Mouse (Mus musculus) CD4-positive, CD25-positive, alpha-beta regulatory T cell, adult 4 months (primary cell): ENCODE data around the gene Gm13889. TPM values are rescaled to one million over a fixed set of nuclear protein-coding genes. Genes with fewer than 3 reads are reported as not detected.
A peak's percentile ranks its signal among the peaks of the same experiment; 100 is the strongest.

ENCODE experiments used
- ATAC-seq: one replicate; pipeline ENCODE4 v1.8.0; 2017
- polyA plus RNA-seq, 2 experiments: library from polyadenylated mRNA; unstranded; fragments of 100-300 nt; shearing (Covaris generic); gene quantifications; one replicate each; pipeline ENCODE4 v1.2.1; 2017

Gene Gm13889
- polyA plus RNA-seq, result not detected

DNA sequence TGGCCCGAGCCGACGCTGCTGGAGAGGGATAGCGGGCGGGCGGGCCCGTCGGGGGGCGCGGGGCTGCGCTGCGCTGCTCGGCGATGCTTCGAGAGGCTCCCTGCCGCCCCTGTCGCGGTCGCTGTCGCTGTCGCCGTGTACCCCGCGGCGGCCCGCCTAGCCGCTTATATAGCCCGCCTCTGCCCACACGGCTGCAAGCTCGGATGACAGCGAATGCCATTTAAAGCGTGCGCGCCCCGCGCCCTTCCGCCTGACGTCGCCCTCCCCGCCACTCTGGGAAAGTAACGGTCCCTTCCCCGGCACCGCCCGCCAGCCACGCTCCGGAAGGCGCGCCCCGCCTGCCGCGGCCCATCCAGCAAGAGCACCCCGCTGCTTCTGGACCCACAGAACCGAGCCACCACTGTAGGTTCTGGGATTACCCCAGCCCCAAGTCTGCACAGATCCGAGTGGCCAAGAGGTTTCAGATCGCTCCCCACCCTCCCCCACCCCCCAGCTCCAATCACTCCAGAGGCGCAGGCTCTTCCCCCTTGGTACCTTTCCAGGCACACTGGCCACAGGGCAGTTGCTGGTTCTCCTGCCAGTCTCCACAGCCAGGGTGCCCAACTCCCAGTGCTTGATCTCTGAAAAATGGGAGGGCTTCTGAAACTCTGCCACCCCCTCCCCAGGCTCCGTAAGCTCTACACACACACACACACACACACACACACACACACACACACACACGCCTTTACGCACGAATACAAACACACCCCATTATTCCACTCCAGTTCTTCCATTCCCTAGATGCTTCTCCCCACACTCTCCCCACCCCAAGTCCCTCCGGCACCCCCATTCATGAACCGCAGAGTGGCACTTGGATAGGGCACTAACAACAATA is at the start of gene Gm13889:
Gm13889 (minus strand) TSS at position 294 of the 877 bp plus-strand sequence.
- ATAC-seq, result peak; percentile 41

- ATAC-seq, result peak; percentile 81
Observed at GRCm38 (mm10) chr2:94002331-94002730, 45.3 kb upstream of the Gm13889 start.

DNA sequence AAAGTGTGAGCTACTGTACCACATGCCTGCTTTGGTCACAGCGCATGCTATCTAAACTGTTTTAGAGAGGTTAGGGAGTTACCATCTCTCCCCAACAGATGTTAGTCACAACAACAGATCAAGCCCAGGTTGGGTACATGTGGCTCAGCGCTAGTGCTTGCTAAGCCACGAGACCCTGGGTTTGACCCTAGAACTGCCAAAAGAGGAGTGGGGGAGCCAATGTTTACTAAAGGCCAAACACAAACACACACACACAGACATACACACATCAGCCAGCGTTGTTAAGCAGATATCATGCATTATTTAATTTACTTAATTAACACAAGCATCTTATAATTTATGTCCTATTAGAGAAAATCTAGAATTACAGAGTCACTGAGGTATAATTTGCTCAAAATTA is 44.9 kb upstream of the Gm13889 start:
- no peak for ATAC-seq

DNA sequence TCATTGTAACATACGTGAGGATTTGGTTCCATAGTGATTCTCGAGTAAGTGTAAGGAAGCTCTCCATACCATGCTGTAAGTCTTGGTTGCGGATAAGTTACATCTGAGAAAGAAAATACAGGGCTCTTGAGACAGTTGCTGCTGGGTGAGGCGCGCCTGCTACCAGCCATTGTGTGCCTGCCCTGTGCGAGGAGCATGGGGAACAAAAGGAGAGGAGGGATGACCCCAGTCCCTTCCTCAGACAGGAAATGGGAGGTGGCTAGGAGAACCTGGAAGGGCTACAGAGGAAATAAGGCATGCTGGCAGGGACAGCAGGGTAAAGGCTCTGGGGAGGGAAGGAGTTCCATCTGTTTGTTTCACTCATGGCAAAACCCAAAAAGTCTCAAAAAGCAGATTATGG is 44.4 kb upstream of the Gm13889 start:
- ATAC-seq, result no peak

DNA sequence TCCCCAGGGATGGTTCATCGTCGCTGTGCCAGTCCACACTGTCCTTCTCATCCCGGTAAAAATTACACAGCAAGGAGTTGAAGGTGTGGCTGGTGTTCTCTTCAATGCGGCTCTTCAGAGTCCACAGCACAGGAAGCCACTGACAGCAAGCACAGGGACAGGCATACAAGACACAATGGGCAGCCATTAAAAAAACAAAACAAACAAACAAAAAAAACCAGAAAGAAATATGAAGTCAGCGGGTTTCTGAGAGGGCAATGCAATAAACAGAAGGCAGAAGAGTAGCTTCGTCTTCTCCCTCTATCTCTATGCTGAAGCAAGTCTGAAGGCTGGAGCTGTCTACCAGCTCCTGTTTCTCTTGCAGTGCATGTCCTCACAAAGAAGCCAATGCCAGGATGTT is 39.3 kb upstream of the Gm13889 start, which contains the start of gene Gm27027:
Gm27027 (minus strand) TSS at position 101 of the 400 bp plus-strand sequence.
- ATAC-seq, result no peak

- ATAC-seq, result no peak
Observed at GRCm38 (mm10) chr2:93992810-93993209, 35.8 kb upstream of the Gm13889 start.

GRCm38 (mm10) chr2:93992259-93992658 is 35.3 kb upstream of the Gm13889 start:
- ATAC-seq, result no peak

GRCm38 (mm10) chr2:93991336-93991735 is 34.3 kb upstream of the Gm13889 start:
- no peak for ATAC-seq

GRCm38 (mm10) chr2:93988440-93988839 is 31.4 kb upstream of the Gm13889 start:
- no peak for ATAC-seq

DNA sequence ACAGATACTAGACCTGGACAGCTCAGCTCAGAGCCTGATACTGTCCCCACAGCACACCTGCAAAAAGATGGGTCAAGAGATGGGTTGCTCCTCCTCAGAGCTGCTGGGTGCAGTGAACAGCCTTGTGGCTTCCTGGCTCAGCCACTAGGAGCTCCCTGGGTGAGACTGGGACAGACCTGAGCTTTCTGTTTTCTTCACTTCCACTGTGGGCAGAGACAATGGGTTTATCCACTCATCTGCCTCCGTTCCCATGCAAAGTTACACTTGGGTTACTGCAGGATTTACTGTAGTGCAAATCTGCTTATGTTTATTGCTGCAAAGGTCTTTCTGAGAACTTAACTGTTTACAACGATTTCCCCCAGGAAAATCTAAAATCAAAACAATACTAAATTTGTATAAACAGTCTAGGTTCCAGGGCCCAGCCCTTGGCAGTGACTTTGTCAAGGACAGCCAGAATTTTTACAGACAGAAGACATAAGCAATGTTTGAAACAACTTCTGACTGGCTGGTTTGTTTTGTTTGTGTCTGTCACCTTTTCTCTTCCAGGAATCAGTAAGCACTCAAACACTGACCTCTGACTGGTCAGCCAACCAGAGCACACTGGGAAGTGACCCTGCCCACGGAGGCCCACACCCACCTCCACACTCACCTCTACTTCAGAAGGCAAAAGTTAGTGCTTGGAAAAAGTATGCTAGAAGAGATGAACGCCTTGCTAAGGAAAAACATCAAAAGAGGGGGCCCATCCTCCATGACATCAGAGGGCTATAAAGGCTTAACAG is 25.6 kb upstream of the Gm13889 start:
- ATAC-seq, result no peak

DNA sequence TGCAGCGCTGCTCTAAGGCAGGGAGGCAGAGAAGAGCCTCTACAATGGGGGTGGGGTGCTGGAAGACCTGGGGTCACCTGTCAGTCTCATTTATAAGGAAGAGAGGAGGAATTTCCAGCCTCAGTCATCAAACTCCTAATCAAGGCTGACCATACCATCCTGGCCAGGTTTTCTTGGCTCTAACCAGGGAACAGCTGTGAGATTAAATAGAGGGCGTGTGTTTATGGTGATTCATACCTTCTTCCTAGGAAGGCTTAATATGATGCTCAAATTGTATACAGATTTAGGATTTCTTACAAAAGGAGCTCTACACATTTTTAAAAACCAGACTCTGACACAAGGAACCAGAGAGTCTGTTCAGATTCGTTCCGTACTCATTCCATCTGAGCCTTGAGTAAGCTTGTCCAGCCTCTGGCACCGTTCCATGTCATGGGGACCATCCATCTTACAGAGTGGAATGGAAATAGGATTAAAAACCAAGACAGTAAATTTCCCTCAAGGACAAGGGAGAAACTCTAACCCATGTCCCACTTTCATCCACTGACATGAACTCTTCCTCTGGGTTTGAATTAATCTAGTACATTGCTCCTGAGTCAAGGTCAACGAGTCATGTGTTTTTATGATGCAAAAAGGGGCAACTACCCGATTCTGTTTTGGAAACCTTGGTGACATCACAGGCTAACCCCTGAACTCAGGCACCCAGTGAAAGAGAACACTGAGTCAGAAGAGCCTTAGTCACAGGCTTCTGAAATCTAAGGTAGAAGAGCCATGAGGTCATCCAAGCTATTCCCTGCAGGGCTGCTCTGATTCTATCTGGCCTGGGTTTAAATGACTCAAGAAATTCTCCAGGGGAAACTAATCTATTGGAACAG is 22.5 kb upstream of the Gm13889 start:
- ATAC-seq, result no peak

DNA sequence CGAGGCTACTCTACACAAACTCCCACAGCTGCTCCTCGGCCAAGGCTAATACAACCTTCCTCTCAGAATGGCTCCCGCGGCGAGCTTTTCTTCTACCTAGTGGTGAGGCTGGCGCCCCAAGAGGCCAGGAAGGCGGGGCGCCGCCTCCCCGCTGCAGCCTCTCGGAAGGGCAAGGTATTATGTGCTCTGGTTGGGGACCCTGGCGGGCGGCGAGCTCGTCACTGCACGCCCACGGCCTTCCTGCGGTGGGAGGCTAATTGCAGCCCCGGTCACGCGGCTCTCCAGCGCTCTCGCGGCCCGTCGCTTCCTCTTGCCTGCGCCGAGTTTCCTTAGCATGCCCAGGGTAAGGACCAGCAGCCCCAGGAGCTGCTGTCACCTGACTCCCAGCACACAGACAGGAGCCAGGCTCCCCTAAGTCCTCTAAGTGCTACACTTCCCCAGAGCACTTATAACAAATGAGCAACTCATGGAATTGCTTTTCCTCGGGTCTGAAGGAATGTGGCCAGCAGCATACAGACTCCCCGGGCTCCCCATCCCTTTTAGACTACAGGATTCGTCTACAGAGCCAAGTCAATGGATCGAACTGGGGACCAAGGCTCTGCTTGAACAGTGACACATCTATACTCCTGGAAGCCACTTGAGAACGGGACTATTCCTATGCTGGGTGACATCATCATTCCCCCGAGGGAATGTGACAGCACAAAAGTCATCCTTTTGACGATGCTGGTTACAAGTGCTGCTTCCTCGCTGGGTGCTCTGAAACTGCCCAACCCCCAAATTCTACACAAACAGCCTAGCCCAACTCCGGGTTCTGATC is 19.6 kb upstream of the Gm13889 start:
- ATAC-seq, result peak; percentile 91

DNA sequence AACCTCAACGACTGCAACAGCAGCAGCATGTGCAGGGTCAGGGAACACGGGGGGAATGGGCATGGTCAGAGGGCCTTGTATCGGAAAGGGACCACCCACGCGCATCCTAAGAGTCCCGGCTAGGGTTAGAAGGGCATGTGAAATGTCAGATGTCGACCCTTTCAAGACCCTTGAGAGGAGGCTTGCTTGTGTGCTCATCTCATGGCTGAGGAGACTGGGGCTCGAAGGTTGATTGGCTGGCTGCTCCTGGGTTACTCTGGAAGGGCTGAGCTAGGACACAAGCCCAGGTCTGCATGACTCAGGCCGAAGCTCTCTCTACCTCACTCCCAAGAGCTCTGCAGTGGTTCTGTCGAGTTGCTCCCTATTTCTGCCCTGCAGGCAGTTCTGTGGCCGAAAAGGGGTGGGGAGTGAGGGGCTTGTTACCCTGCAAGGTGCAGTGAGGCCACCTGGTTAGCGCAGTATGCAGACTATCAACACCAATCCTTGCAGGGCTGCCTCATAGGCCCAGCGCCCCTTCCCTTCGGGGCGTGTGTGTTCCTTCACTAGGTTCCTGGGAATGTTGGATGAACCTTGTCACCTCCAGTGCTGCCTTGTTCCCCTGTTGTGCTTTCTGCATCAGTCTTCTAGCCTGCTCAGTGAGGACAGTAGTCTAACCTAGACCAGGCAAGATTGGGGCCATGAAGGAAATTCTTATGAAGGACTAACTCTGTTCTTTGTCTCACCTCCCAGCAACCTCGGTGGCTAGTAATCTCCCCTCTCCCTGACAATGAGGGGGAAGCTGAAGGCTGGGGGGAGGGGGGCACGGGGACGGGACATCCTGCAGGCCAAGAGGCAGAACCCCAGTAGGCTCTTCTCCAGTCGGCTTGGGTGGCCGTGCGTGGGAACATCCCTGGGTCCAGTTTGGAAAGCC is 18.8 kb upstream of the Gm13889 start:
- ATAC-seq, result peak; percentile 22

DNA sequence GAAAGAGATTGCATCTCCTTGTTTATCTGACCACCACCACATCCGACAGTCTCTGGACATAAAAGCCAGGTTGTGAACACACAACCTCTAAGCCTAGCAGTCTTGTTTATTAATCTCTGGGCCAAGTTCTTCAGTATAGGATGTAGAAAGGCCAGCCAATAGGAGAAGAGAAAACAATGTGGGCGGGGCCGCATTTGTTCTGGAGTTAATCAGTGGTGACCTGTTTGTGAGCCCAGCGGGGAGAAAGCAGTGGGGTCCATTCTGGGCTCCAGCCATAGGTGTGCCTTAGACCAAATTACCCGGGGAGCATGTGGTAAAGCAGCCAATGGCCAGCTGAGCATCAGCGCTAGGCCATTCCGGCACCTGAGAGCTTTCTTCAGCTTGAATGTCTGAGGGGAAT is 18.0 kb upstream of the Gm13889 start:
- ATAC-seq, result no peak

DNA sequence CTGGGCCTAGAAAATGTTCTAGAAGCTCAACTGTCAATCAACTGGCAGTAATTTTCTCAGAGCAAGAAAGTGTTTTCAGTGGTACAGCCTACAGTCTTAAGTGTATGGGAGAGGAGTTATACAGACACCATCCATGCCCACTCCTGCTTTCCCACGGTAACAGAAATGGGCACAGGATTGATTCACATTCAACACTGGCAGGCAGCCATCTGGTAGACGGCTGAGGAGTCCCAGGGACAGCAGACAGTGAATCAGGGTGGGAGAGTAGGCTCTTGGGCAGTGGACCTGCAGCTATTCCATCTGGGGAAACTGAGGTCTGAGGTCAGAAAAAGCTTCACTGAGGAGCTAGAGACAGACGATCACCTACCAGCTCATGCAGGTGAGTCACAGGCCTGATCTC is 14.6 kb upstream of the Gm13889 start:
- no peak for ATAC-seq

DNA sequence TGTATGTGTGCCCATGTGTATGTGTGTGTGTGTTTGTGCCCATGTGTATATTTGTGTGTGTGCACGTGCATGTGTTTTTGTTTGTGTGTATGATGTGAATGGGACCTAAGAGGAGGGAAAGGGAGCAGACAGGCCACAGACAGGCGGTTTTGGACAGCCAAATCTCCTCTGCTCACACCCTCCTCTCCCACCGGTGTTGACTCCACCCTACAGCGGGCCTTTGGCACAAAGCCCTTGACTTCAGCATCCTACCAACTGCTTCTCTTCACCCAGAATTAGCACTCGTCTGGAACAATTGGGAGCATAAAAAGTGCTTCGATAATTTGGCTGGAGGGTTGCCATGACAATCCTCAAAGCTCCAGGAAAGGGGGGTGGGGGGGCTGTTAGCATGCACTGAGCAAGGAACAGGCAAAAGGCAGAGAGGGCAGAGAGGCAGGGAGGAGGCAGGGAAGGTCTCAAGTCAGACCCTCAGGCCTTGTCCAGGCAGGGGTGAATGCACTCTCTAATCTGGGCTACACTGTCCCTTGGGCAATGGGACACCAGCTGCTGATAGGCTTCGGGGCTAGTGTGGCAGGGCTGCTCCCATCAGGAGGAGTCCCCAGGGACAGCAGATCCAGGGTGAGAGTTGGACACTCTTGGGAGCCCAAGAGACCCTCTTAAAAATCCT is 7.6 kb upstream of the Gm13889 start:
- no peak for ATAC-seq

DNA sequence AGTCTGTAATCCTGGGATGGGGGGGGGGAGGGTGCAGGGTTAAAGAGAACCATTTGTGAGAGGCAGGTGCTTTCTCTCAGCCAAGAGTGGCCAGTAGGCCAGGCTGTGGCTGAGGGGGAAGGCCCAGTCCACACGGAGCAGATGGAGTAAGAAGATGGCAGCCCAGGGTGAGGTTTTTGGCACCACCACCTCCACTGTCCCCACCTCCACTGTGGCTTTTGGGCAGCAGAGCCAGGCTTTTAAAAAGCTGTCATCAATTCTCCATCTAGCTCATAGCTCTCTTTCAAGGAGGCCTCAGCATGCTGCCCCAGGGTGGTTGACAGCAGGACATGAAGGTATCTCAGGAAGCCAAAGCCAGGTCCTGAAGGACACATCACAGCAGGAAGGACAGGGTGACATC is 6.8 kb upstream of the Gm13889 start:
- no peak for ATAC-seq

DNA sequence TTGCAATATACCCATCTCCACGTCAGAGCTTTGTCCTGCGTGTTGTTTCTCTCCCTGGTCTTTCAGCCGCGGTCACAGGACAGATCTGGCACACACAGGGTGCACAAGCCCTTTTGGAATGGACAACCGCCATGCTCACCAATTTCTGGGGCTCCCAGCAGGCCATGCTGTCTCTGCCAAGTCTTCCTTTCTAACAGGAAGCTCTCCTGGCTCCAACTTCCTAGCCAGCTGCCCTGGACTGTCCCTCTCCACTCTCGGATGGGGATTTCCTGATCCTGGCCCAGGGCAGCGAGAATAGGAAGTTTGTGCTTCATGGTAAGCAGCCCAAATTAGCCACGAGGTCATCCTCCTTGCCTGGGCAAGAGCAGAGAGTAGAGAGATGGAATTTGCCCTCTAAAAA is 4.7 kb upstream of the Gm13889 start:
- ATAC-seq, result no peak

DNA sequence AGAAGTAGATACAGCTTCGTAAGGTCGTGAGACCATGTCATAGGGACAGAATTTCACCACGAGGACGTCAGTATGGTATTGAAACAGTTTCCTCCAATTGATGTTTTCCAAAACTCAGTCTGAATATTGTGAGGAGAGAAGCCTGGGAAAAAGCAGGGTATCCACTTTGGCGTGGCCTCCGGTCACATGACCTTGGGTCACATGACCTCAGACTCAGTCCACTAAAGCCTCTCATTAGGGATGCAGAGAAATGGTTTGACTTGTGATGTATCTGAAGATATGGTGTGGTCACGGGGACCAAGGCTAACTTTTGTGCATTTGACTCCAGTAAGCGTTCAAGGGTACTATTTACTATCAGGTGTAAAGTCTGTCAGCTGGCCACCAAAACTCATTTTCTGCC is 2.3 kb upstream of the Gm13889 start:
- ATAC-seq, result no peak

DNA sequence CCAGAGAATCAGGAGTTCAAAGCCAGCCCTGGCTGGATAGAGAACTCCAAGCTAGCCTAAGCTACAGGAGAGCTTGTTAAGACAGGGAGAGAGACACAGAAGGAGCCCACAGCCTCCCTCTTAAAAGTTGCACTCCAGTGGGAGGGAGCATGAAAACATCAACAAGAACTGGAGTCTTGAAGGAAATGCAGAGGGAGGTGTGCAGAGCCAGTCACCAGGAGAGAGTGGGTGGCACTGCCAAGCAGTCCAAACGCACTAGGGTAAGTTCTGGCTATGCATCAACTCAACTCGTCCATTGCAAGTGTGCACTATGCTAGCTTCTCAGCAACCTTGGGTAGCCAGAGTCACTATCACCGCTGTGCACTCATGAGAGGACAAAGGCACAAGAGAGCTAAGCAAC is 1.2 kb upstream of the Gm13889 start:
- no peak for ATAC-seq
